In the genomic region with DNA sequence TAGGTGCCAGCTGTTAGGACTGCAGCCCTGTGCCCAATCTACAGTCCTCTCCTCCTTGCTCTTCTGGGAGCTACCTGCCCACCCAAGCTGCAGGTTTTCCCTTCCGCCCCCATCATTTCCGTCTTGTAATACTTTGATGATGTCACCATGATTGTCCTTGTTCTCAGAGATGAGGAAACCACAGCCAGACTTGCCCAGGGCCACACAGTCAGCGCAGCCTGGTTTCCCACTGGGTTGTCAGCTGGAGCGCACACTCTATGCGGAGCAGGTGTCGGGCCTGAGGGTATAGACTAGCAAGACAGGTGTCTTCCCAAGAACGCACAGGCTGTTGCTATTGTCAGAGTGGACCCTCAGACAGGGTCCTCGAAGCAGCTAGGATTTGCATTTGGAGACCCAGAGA, we compare ENCODE assay signal across 8 mouse cellular contexts. TPM values are rescaled to one million over a fixed set of nuclear protein-coding genes. Genes with fewer than 3 reads are reported as not detected.
DNase-seq lines count a peak whose midpoint lies in the region; ATAC-seq and TF ChIP-seq lines count a peak whose summit lies in the region.

No protein-coding gene starts in this region.

- H3K9ac ChIP-seq in lung, embryonic 14.5 days, result 0 out of 2 replicates have a peak overlapping the region, but pooled peaks have one; percentile 4
- no peak overlapping the region for H3K9ac ChIP-seq in stomach, embryonic 14.5 days (replicated peaks; ENCODE audit: low read depth, low read length)

- H3K4me1 ChIP-seq in lung, embryonic 14.5 days (ENCODE audit: insufficient read depth), result peaks cover 4% of the 10 kb centered on the region; the same call in 1 of the 2 replicates
- H3K4me1 ChIP-seq in stomach, embryonic 14.5 days (ENCODE audit: control insufficient read depth, insufficient read depth, low read length), result peaks cover 36% of the 10 kb centered on the region

- H3K27ac ChIP-seq in lung, embryonic 14.5 days (ENCODE audit: low read depth), result peak overlapping the region; percentile 93
- H3K27ac ChIP-seq in stomach, embryonic 14.5 days (ENCODE audit: low read length), result peak overlapping the region; percentile 95

- peak; percentile 39 to 44 for DNase-seq in cerebellum, postnatal 10 days
- DNase-seq in cerebellum, postnatal 4 days (ENCODE audit: low spot score in 2 of 2), result no peak
- DNase-seq in lung, embryonic 14.5 days, result no peak
- DNase-seq in lung, postnatal 4 days, result no peak
- peak; percentile 20 to 44 for DNase-seq in cerebellum, postnatal 36 days
- DNase-seq in gastrocnemius, postnatal 25 days, result no peak
- DNase-seq in layer of hippocampus, adult 9-10 months (ENCODE audit: low spot score), result no peak

- H3K9me3 ChIP-seq in lung, embryonic 14.5 days (ENCODE audit: low read depth, low read length), result no peaks in the 10 kb centered on the region
- H3K9me3 ChIP-seq in stomach, embryonic 14.5 days (ENCODE audit: control insufficient read depth, low read depth, low read length), result no peaks in the 10 kb centered on the region

- no peak overlapping the region; the same call in 1 of the 2 replicates for H3K4me2 ChIP-seq in lung, embryonic 14.5 days
- H3K4me2 ChIP-seq in stomach, embryonic 14.5 days (replicated peaks; ENCODE audit: low read depth, low read length), result no peak overlapping the region

- WGBS in lung, embryonic 14.5 days, result 92% methylated on average over 8 of the region's 8 CpGs
- 85% methylated on average over 8 of the region's 8 CpGs for WGBS in stomach, embryonic 14.5 days

- no peak for ATAC-seq in lung, embryonic 14.5 days (ENCODE audit: insufficient read depth)
- ATAC-seq in stomach, embryonic 14.5 days (ENCODE audit: insufficient number of reproducible peaks, insufficient read depth, low FRiP score, low read depth), result no peak

- TF ChIP-seq CTCF in lung, embryonic 14.5 days (IDR thresholded peaks at IDR 0.05; ENCODE audit: low read depth), result no peak

- no peaks in the 10 kb centered on the region for H3K36me3 ChIP-seq in lung, embryonic 14.5 days (ENCODE audit: insufficient read depth)
- no peaks in the 10 kb centered on the region for H3K36me3 ChIP-seq in stomach, embryonic 14.5 days (ENCODE audit: control insufficient read depth, insufficient read depth, low read length)

- no peak overlapping the region for H3K4me3 ChIP-seq in lung, embryonic 14.5 days (ENCODE audit: low read depth, low read length)
- H3K4me3 ChIP-seq in stomach, embryonic 14.5 days (ENCODE audit: low read depth, low read length), result no peak overlapping the region

- no peaks in the 10 kb centered on the region for H3K27me3 ChIP-seq in lung, embryonic 14.5 days (ENCODE audit: insufficient read depth, low read length)
- H3K27me3 ChIP-seq in stomach, embryonic 14.5 days (ENCODE audit: control insufficient read depth, insufficient read depth, low read length), result no peaks in the 10 kb centered on the region

RNA-seq across cellular contexts. Expression of gene Ccdc12, which starts 28.9 kb away (rescaled TPM):
- polyA plus RNA-seq in lung, embryonic 14.5 days (2014; fragmentation: Nextera tagmentation; extraction: Ambion mirVana), result 143 and 155 TPM in 2 replicates
- 138 TPM in 2 replicates for polyA plus RNA-seq in stomach, embryonic 14.5 days (2014; fragmentation: Nextera tagmentation; extraction: Ambion mirVana)
- 10 to 100 TPM; 46.9 to 47.1 TPM for total RNA-seq in gastrocnemius, postnatal 25 days (2021)

RNA-seq across cellular contexts. Expression of gene Nbeal2, which starts 31.2 kb away (rescaled TPM):
- polyA plus RNA-seq in lung, embryonic 14.5 days (2014; fragmentation: Nextera tagmentation; extraction: Ambion mirVana), result 3.2 and 3.8 TPM in 2 replicates
- 4.3 and 4.5 TPM in 2 replicates for polyA plus RNA-seq in stomach, embryonic 14.5 days (2014; fragmentation: Nextera tagmentation; extraction: Ambion mirVana)
- 1 to 10 TPM; 2.9 to 3.2 TPM for total RNA-seq in gastrocnemius, postnatal 25 days (2021)

RNA-seq across cellular contexts. Expression of gene Myl3, which starts 56.5 kb away (rescaled TPM):
- 1.9 TPM in 2 replicates for polyA plus RNA-seq in lung, embryonic 14.5 days (2014; fragmentation: Nextera tagmentation; extraction: Ambion mirVana)
- 0.72 and 1.0 TPM in 2 replicates for polyA plus RNA-seq in stomach, embryonic 14.5 days (2014; fragmentation: Nextera tagmentation; extraction: Ambion mirVana)
- 100 to 1,000 TPM; 119 to 840 TPM for total RNA-seq in gastrocnemius, postnatal 25 days (2021)

Comparison
In these comparisons a context has a peak if more than half of its experiments do, and no peak if none do; other contexts are left out.
1. DNase-seq: peak in cerebellum, postnatal 10 days (2 of 2) and cerebellum, postnatal 36 days (2 of 2); none in cerebellum, postnatal 4 days (0 of 2), lung, embryonic 14.5 days (single experiment), lung, postnatal 4 days (0 of 2), gastrocnemius, postnatal 25 days (single experiment) and layer of hippocampus, adult 9-10 months (single experiment).